Mouse (Mus musculus) forebrain, embryonic 14.5 days (tissue): ENCODE measurements around the gene Rab42. TPM values are rescaled to one million over a fixed set of nuclear protein-coding genes. Genes with fewer than 3 reads are reported as not detected.

Source experiments
- ATAC-seq: fragments of 200-750 bp; cut with Nextera tagmentation; 2 replicates; pipeline ENCODE4 v1.8.0; 2017; ENCODE audit warnings: mild to moderate bottlenecking, moderate library complexity
- DNase-seq: peaks from one replicate; pipeline ENCODE4 v3.0.0-alpha.2; 2015; ENCODE audit warnings: low spot score
- H3K27ac ChIP-seq: fragments of 300-500 bp; sonication (generic); 2 replicates; pipeline ENCODE4 v1.5.1; 2014; ENCODE audit warnings: low read depth, mild to moderate bottlenecking, control low read depth, low read length, moderate library complexity
- H3K27me3 ChIP-seq: fragments of 300-500 bp; sonication (generic); replicated peaks from 2 replicates; pipeline ENCODE4 v1.6.1; 2014; ENCODE audit warnings: low read length, control low read depth, mixed read lengths; ENCODE audit not compliant: control insufficient read depth, insufficient read depth
- H3K36me3 ChIP-seq: fragments of 300-500 bp; sonication (generic); 2 replicates; pipeline ENCODE4 v1.6.1; 2014; ENCODE audit warnings: low read length, control low read depth; ENCODE audit not compliant: control insufficient read depth, insufficient read depth
- H3K4me1 ChIP-seq: fragments of 300-500 bp; sonication (generic); 2 replicates; pipeline ENCODE4 v1.6.1; 2014; ENCODE audit warnings: antibody characterized with exemption, low read length, control low read depth; ENCODE audit not compliant: control insufficient read depth, insufficient read depth
- H3K4me2 ChIP-seq: fragments of 300-500 bp; sonication (generic); 2 replicates; pipeline ENCODE4 v1.6.1; 2014; ENCODE audit warnings: mild to moderate bottlenecking, control low read depth, low read length
- H3K4me3 ChIP-seq: fragments of 300-500 bp; sonication (generic); 2 replicates; pipeline ENCODE4 v1.5.1; 2014; ENCODE audit warnings: low read depth, low read length, control low read depth
- H3K9ac ChIP-seq: fragments of 300-500 bp; sonication (generic); 2 replicates; pipeline ENCODE4 v1.6.1; 2014; ENCODE audit warnings: mild to moderate bottlenecking, low read length, control low read depth, moderate library complexity
- H3K9me3 ChIP-seq: fragments of 300-500 bp; sonication (generic); replicated peaks from 2 replicates; pipeline ENCODE4 v1.6.1; 2016; ENCODE audit warnings: low read length, control low read depth, mixed read lengths; ENCODE audit not compliant: control insufficient read depth
- WGBS: fragments of 180-500 bp; shearing (Covaris S2); extraction: QIAGEN DNeasy Blood & Tissue Kit; methylation state at CpG from one replicate; pipeline ENCODE4 v1.1.7; 2014; 5-methylcytosine and 5-hydroxymethylcytosine counted together
- polyA plus RNA-seq: library from polyadenylated mRNA; unstranded; fragments of >200 nt; fragmentation: Nextera tagmentation; extraction: Ambion mirVana; gene quantifications from 2 replicates; pipeline ENCODE4 v1.2.1, GENCODE M21; 2014

Gene Rab42
- polyA plus RNA-seq, 1 experiment from 2014 or later, result 0.79 TPM

DNA sequence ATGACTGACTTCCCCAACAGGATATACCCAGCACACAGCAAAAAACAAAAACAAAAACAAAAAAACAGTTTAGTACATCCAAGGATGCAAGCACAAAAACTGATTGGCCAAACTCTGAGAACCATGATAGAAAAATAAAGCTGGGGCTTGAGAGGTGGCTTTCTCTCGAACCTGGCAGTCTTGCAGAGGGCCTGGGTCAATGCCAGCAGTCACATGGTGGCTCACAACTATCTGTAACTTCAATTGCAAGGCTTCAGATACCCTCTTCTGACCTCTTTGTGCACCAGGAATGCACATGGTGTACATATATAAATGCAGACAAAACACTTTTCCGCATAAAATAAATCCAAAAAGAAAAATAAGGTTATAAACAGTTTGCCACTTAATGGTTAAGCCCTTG lies 30.0 kb downstream of the Rab42 start:
- Histone ChIP-seq H3K36me3 (no peaks in the 10 kb centered on the region), H3K27ac (no peak overlapping the region), H3K4me1 (peaks cover 9% of the 10 kb centered on the region), H3K27me3 (no peaks in the 10 kb centered on the region), H3K4me2 (peak overlapping the region; percentile 89), H3K9ac (peak overlapping the region; percentile 94; the same call in 1 of the 2 replicates), H3K9me3 (no peaks in the 10 kb centered on the region), H3K4me3 (peak overlapping the region; percentile 71; the same call in 1 of the 2 replicates)
- ATAC-seq (no peak), DNase-seq (no peak)
- 53% methylated on average over 2 of the region's 2 CpGs for WGBS

- Histone ChIP-seq H3K36me3 (no peaks in the 10 kb centered on the region), H3K27me3 (no peaks in the 10 kb centered on the region), H3K4me3 (peak overlapping the region; percentile 25), H3K27ac (peak overlapping the region; percentile 91), H3K4me2 (peak overlapping the region; percentile 54), H3K9me3 (no peaks in the 10 kb centered on the region), H3K9ac (peak overlapping the region; percentile 71), H3K4me1 (peaks cover 5% of the 10 kb centered on the region)
- DNase-seq (peak; percentile 97), ATAC-seq (peak; percentile 76)
- under 1% methylated on average over 35 of the region's 35 CpGs for WGBS
These were observed 33.2 kb downstream of the Rab42 start for GRCm38 (mm10) chr4:132269740-132270560.

DNA sequence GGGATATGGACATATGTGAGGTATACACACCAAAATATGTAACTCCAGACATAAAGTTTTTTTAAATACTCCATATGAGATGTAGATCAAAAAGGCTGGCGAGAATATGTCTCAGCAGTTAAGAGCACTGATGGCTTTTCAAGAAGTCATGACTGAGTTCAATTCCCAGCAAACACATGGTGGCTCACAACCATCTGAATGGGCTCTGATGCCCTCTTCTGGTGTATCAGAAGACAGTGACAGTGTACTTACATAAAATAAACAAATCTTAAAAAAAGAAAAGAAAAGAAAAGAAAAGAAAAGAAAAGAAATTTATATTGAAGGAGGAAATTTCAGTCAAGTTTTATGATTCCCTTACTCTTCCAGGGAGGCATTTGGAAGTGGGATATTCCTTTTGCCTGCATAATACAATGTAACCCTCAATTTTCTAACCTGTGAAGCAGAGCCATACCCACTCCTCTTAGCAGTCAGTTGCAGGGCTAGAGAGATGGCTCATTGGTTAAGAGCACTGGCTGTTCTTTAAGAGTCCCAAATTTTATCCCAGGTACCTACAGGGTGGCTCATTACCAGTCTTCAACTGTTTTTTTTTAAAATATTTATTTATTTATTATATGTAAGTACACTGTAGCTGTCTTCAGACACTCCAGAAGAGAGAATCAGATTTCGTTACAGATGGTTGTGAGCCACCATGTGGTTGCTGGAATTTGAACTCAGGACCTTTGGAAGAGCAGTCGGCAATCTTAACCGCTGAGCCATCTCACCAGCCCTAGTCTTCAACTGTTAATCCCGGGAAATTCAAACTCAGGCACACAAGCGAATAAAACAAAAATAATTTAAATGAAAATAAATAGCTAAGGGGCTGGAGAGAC lies 34.1 kb downstream of the Rab42 start:
- Histone ChIP-seq H3K27ac (peak overlapping the region; percentile 91; the same call in 1 of the 2 replicates), H3K4me2 (no peak overlapping the region), H3K9ac (no peak overlapping the region), H3K4me3 (no peak overlapping the region), H3K36me3 (no peaks in the 10 kb centered on the region), H3K4me1 (peaks cover 5% of the 10 kb centered on the region), H3K9me3 (no peaks in the 10 kb centered on the region), H3K27me3 (no peaks in the 10 kb centered on the region)
- DNase-seq, result peak; percentile 38
- no peak for ATAC-seq
- WGBS, result 18% methylated on average over 6 of the region's 6 CpGs

- Histone ChIP-seq H3K27ac (0 out of 2 replicates have a peak overlapping the region, but pooled peaks have one; percentile 21), H3K9ac (no peak overlapping the region), H3K36me3 (no peaks in the 10 kb centered on the region), H3K4me3 (no peak overlapping the region), H3K9me3 (no peaks in the 10 kb centered on the region), H3K27me3 (no peaks in the 10 kb centered on the region), H3K4me2 (no peak overlapping the region), H3K4me1 (no peaks in the 10 kb centered on the region)
- 86% methylated on average over 3 of the region's 3 CpGs for WGBS
- no peak for DNase-seq
- ATAC-seq, result no peak
These were observed 36.3 kb downstream of the Rab42 start for GRCm38 (mm10) chr4:132266835-132267349.

GRCm38 (mm10) chr4:132263313-132263712 lies 39.9 kb downstream of the Rab42 start:
- Histone ChIP-seq H3K36me3 (no peaks in the 10 kb centered on the region), H3K27me3 (no peaks in the 10 kb centered on the region), H3K4me2 (no peak overlapping the region), H3K4me3 (no peak overlapping the region), H3K9me3 (no peaks in the 10 kb centered on the region), H3K9ac (no peak overlapping the region), H3K4me1 (peaks cover 8% of the 10 kb centered on the region), H3K27ac (no peak overlapping the region)
- DNase-seq (no peak), ATAC-seq (no peak)
- 94% methylated on average over 7 of the region's 7 CpGs for WGBS

DNA sequence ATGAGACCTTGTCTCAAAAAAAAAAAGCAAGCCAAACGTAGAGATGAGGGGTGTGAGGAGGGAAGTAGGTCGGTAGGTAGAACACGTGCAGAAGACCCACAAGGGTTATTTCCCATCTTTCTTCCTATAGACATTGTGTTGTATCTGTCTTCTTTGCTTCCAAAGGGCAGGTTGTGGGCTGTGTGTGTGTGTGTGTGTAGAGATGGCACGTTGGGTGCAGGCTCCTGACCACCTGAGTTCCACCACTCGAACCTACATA lies 40.9 kb downstream of the Rab42 start:
- Histone ChIP-seq H3K4me3 (no peak overlapping the region), H3K9ac (no peak overlapping the region), H3K4me1 (peaks cover 8% of the 10 kb centered on the region), H3K9me3 (no peaks in the 10 kb centered on the region), H3K36me3 (no peaks in the 10 kb centered on the region), H3K4me2 (no peak overlapping the region), H3K27ac (no peak overlapping the region), H3K27me3 (no peaks in the 10 kb centered on the region)
- ATAC-seq (no peak), DNase-seq (no peak)
- WGBS, result 74% methylated on average over 5 of the region's 5 CpGs

DNA sequence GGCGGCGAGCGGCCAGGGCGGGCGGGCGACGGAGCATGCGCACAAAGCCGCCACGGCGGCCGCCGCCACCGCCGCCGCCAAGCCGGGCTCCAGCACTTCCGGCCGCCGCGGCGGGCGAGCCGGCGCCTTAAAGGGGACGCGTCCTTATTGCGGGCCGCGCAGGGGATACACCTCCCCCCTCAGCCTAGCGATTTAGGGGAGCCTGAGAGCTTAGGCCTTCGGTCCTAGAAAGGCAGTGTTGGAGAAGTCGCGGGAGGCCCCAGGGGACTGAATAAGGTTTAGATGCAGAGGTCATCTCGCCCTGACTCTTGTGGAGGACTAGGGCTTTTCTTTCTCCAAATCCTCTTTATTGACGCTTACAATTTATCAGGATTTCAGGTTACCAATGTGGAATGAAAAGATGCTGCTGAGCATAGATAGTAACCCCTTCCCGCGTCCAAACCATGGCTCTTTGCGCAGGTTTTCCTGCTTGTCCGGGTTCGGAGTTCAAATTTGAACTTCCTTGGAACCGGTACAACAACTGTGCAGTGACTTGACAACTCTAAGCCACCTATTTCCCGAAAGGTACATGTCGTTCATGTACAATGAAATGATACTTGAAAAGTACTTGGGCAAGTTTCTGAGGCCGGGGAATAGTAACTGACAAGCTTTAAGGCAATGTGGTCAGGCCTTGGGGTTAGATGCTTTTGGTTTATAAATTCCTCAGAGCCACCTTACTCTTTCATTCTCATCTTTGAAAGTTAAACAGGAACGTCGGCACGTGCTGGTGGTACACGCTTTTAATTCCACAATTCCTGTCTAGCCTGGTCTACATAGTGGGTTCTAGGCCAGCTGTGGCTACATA lies 41.4 kb downstream of the Rab42 start, which contains the start of gene Gmeb1:
Gene Gmeb1, minus strand, starts transcription at position 89 of the 844 bp plus-strand sequence.
- no peaks in the 10 kb centered on the region for H3K9me3 ChIP-seq
- peak within 1 kb of the TSS; percentile 89 for H3K27ac ChIP-seq
- no peaks in the 10 kb centered on the region for H3K36me3 ChIP-seq
- DNase-seq (peak; percentile 91), ATAC-seq (peak; percentile 95)
- peak within 1 kb of the TSS; percentile 79 for H3K4me3 ChIP-seq
- no peaks in the 10 kb centered on the region for H3K27me3 ChIP-seq
- H3K9ac ChIP-seq, result peak within 1 kb of the TSS; percentile 96
- 18% methylated on average over 34 of the region's 49 CpGs for WGBS
- H3K4me2 ChIP-seq, result peak within 1 kb of the TSS; percentile 91
- H3K4me1 ChIP-seq, result peaks cover 8% of the 10 kb centered on the region
